Mouse (Mus musculus) left cerebral cortex, adult 9 months (tissue): ENCODE measurements around the gene Ica1.

Experiments used
- DNase-seq, 2 experiments: peaks; one replicate each; pipeline ENCODE4 v3.0.0; 2022; ENCODE audit warnings: low spot score in 2 of 2

The Ica1 gene

GRCm38 (mm10) chr6:8686678-8687580 lies 91.4 kb downstream of the Ica1 start:
- DNase-seq, result peak in 1 of 2 experiments; percentile 34

GRCm38 (mm10) chr6:8683379-8683778 lies 94.9 kb downstream of the Ica1 start:
- DNase-seq, result peak in 1 of 2 experiments; percentile 62

GRCm38 (mm10) chr6:8680931-8681330 lies 97.4 kb downstream of the Ica1 start:
- DNase-seq, result no peak

GRCm38 (mm10) chr6:8673013-8673412 lies 105.3 kb downstream of the Ica1 start:
- DNase-seq, result no peak

- no peak for DNase-seq
These were observed 108.9 kb downstream of the Ica1 start for GRCm38 (mm10) chr6:8669343-8669742.

- DNase-seq, result no peak
These were observed 110.1 kb downstream of the Ica1 start for GRCm38 (mm10) chr6:8668013-8668811.

- no peak for DNase-seq
These were observed 112.5 kb downstream of the Ica1 start for GRCm38 (mm10) chr6:8665786-8666185.

GRCm38 (mm10) chr6:8664956-8665355 lies 113.3 kb downstream of the Ica1 start:
- no peak for DNase-seq

- DNase-seq, result no peak
These were observed 115.1 kb downstream of the Ica1 start for GRCm38 (mm10) chr6:8663092-8663740.

- no peak for DNase-seq
These were observed 116.9 kb downstream of the Ica1 start for GRCm38 (mm10) chr6:8661404-8661803.

GRCm38 (mm10) chr6:8660076-8660475 lies 118.2 kb downstream of the Ica1 start:
- no peak for DNase-seq

- no peak for DNase-seq
These were observed 118.9 kb downstream of the Ica1 start for GRCm38 (mm10) chr6:8659194-8659959.

- no peak for DNase-seq
These were observed 119.9 kb downstream of the Ica1 start for GRCm38 (mm10) chr6:8658431-8658830.

GRCm38 (mm10) chr6:8657459-8657858 lies 120.8 kb downstream of the Ica1 start:
- no peak for DNase-seq

- no peak for DNase-seq
These were observed 122.8 kb downstream of the Ica1 start for GRCm38 (mm10) chr6:8655454-8655853.

- no peak for DNase-seq
These were observed 127.9 kb downstream of the Ica1 start for GRCm38 (mm10) chr6:8650413-8650812.

GRCm38 (mm10) chr6:8649295-8649865 lies 128.9 kb downstream of the Ica1 start:
- no peak for DNase-seq

- DNase-seq, result no peak
These were observed 129.9 kb downstream of the Ica1 start for GRCm38 (mm10) chr6:8648185-8648901.

GRCm38 (mm10) chr6:8647513-8648184 lies 130.6 kb downstream of the Ica1 start:
- no peak for DNase-seq

- DNase-seq, result peak in 1 of 2 experiments; percentile 37
These were observed 132.6 kb downstream of the Ica1 start for GRCm38 (mm10) chr6:8645708-8646107.
